Mouse (Mus musculus) testis, adult 2 months (tissue): ENCODE measurements around the gene Cnga3.

Experiments used
- CTCF ChIP-seq: fragments of 200-500 bp; IDR thresholded peaks from 2 replicates; pipeline ENCODE4 v1.5.1; 2012; ENCODE audit warnings: low read depth, mild to moderate bottlenecking, inconsistent platforms, low read length, moderate library complexity; ENCODE audit not compliant: control insufficient read depth, insufficient read depth, insufficient replicate concordance
- POLR2A ChIP-seq: fragments of 200-500 bp; IDR thresholded peaks from 2 replicates; pipeline ENCODE4 v1.6.1; 2012; ENCODE audit warnings: low read depth, mild to moderate bottlenecking, inconsistent platforms, low read length, moderate library complexity; ENCODE audit not compliant: control insufficient read depth

GRCm38 (mm10) chr1:37179852-37180251, 34.4 kb upstream of the Cnga3 start:
- TF ChIP-seq CTCF (no peak), POLR2A (no peak)
